Mouse (Mus musculus) kidney, postnatal 14 days (tissue): ENCODE results near the gene Cd151.
"Not testable (repeated sequence)": the region's sequence is repeated elsewhere in the genome, so short reads cannot be mapped to it uniquely, and the experiment has no call there.

Experiments used
- DNase-seq: peaks from one replicate; pipeline ENCODE4 v3.0.0; 2022; ENCODE audit warnings: mixed read lengths

Cd151 gene

GRCm38 (mm10) chr7:141436523-141436892 lies 30.7 kb upstream of the Cd151 start:
- DNase-seq = no peak

- DNase-seq = peak; percentile 87
Observed at GRCm38 (mm10) chr7:141437178-141438120, 29.7 kb upstream of the Cd151 start, which contains the start of gene Slc25a22. TSS of gene Slc25a22 (minus strand) at chr7:141437892.

GRCm38 (mm10) chr7:141438201-141438968 lies 28.8 kb upstream of the Cd151 start:
- no peak for DNase-seq

GRCm38 (mm10) chr7:141439140-141439679 lies 28.0 kb upstream of the Cd151 start:
- DNase-seq = no peak

- DNase-seq = no peak
Observed at GRCm38 (mm10) chr7:141439811-141440210, 27.4 kb upstream of the Cd151 start.

GRCm38 (mm10) chr7:141440613-141441012 lies 26.6 kb upstream of the Cd151 start:
- DNase-seq = peak; percentile 78

GRCm38 (mm10) chr7:141441460-141441859 lies 25.7 kb upstream of the Cd151 start:
- DNase-seq = no peak

GRCm38 (mm10) chr7:141442199-141442598 lies 25.0 kb upstream of the Cd151 start:
- DNase-seq = no peak

- DNase-seq = no peak
Observed at GRCm38 (mm10) chr7:141443081-141443821, 23.9 kb upstream of the Cd151 start.

- DNase-seq = peak; percentile 85
Observed at GRCm38 (mm10) chr7:141443828-141444237, 23.4 kb upstream of the Cd151 start, which contains the start of gene Pidd1. TSS of gene Pidd1 (minus strand) at chr7:141444025.

- DNase-seq = not testable (repeated sequence)
Observed at GRCm38 (mm10) chr7:141446374-141446773, 20.8 kb upstream of the Cd151 start.

GRCm38 (mm10) chr7:141447110-141447991 lies 19.8 kb upstream of the Cd151 start, which contains the start of gene Rplp2:
TSS of gene Rplp2 (plus strand) at chr7:141447370.
- peak; percentile 95 for DNase-seq

- DNase-seq = no peak
Observed at GRCm38 (mm10) chr7:141451928-141452327, 15.3 kb upstream of the Cd151 start.

GRCm38 (mm10) chr7:141453636-141454035 lies 13.6 kb upstream of the Cd151 start:
- no peak for DNase-seq

- peak; percentile 97 for DNase-seq
Observed at GRCm38 (mm10) chr7:141454967-141455551, 12.1 kb upstream of the Cd151 start, which contains the start of gene Pnpla2. TSS of gene Pnpla2 (plus strand) at chr7:141455198.

- DNase-seq = peak; percentile 89
Observed at GRCm38 (mm10) chr7:141455610-141456314, 11.4 kb upstream of the Cd151 start.

GRCm38 (mm10) chr7:141456739-141457138 lies 10.5 kb upstream of the Cd151 start:
- peak; percentile 4 for DNase-seq

GRCm38 (mm10) chr7:141457236-141457635 lies 10.0 kb upstream of the Cd151 start:
- no peak for DNase-seq

- DNase-seq = peak; percentile 73
Observed at GRCm38 (mm10) chr7:141457986-141458660, 9.1 kb upstream of the Cd151 start.

- DNase-seq = no peak
Observed at GRCm38 (mm10) chr7:141458661-141459060, 8.5 kb upstream of the Cd151 start.
